Mouse (Mus musculus): ENCODE results near the gene Rft1.

DNA sequence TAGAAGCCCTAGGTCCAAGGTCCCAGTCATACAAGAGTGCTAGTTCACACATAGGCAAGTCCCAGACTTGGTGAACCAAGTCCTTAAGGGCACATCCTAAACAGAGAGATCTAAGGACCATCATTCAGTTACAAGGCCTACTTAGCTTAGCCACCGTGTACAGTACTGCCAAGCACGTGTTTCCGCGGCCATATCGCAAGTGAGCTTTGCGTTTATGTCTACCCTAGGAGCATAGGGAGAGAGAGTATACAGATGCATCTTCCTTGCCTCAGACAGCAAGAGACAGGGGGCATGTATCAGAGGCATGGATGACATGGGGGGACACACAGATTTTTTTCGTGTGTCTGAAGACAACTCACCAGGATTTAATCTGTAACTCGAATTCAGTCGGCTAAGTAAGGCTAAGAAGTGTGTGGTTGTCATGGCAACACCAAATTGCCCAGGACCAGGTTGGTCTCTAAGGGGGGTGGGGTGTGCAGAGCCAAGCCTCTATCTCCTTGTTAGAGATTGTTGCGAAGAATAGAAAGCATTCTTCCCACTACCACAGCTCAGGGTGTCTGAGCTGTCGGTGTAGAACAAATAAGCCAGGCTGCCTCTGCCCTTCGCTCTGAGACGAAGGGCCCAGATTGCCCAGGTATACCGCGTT is 43.4 kb downstream of the Rft1 start:
- TF ChIP-seq POLR2A (IDR thresholded peaks at IDR 0.05; ENCODE audit: borderline replicate concordance, low read depth, low read length) = no peak
- TF ChIP-seq CTCF (IDR thresholded peaks at IDR 0.05; ENCODE audit: low read depth, low read length) = no peak
